Mouse (Mus musculus) liver, embryonic 14.5 days (tissue): ENCODE measurements around the gene Hpcal4.

Experiments used
- CTCF ChIP-seq: IDR thresholded peaks from 2 replicates; pipeline ENCODE4 v1.5.1; 2016; ENCODE audit warnings: antibody characterized with exemption, low read depth, control low read depth
- EP300 ChIP-seq: IDR thresholded peaks from 2 replicates; pipeline ENCODE4 v1.6.1; 2016; ENCODE audit warnings: antibody characterized with exemption, low read depth

DNA sequence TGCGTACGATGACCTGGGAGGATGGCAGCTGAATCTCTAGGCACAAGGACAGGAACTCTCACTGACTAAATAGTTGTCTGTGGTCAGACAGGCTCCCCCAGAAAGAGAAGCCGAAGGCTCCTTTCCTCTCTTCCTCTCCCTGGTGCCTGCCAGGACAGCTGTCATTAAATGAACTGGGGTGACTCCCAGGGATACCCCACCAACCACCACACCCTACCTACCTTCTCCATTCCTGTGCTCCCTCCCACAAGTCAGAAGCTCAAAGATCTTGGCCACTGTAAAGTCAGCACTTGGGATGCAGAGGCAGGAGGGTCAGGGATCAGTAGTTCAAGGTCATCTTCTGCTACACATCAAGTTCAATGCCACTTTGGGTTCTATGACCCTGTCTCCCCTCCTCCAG, 49.8 kb downstream of the Hpcal4 start:
- no peak for TF ChIP-seq CTCF
- no peak for TF ChIP-seq EP300
